Comparison of ENCODE assay signal across 22 mouse cellular contexts in the genomic region with DNA sequence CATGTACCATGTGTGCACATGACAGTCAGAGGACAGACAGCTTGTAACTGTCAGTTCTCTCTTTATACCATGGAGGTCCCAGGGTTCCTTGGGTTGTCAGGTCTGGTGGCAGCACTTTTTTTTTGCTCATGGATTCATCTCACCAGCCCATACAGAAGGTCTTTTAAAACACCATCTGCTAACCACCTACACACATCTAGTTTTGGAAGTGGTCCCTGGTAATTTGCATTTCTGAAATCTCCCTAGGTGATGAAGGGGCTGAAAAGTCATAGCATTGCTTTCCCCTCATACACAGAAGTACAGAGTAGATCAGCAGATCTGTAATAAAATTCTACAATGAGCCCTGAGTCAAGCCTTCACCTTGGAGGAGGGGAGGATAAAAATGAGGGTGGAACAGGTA. TPM values are rescaled to one million over a fixed set of nuclear protein-coding genes. Genes with fewer than 3 reads are reported as not detected.
DNase-seq lines count a peak whose midpoint lies in the region; TF ChIP-seq lines count a peak whose summit lies in the region.
"Had no signal": no experiment of that assay in that cellular context is flagged by ENCODE, and none has a peak within 500 bp of the region (broad histone marks: within the 10 kb centered on the region; RNA-seq: fewer than 3 reads in every experiment).

No protein-coding gene starts in this region.

- peak; percentile 43 to 85 for DNase-seq in frontal cortex, adult 2 months (ENCODE audit: extremely low spot score in 1 of 2, low spot score in 1 of 2)
- no peak for DNase-seq in frontal cortex, postnatal 25 days (ENCODE audit: low spot score in 2 of 2)
- DNase-seq in left cerebral cortex, adult 11 months (ENCODE audit: low spot score), result peak; percentile 54
- no peak for DNase-seq in left cerebral cortex, postnatal 10 days (ENCODE audit: extremely low spot score in 1 of 2, low spot score in 2 of 2)
- DNase-seq in brain, adult 2 months (ENCODE audit: low read depth, low spot score), result peak; percentile 83
- no peak for DNase-seq in cerebellum, adult 18-20 months
- DNase-seq: adrenal gland, adult 8-10 months; adrenal gland, postnatal 36 days; cerebellum, adult 2 months; cerebellum, postnatal 10 days; embryo, embryonic 11 days; gastrocnemius, postnatal 10 days; heart, adult 18-20 months; heart, postnatal 10 days; heart, postnatal 4 days had no signal

- intact Hi-C loops in left cerebral cortex, postnatal 10 days (cut with DNase I), result no loop called here

- H3K27ac ChIP-seq in cortical plate, adult 2 months (ENCODE audit: insufficient read depth, low read length), result peak overlapping the region; percentile 82; the same call in 1 of the 2 replicates
- H3K27ac ChIP-seq: embryonic facial prominence, embryonic 15.5 days; forebrain, embryonic 10.5 days; heart, embryonic 10.5 days; hindbrain, embryonic 12.5 days had no signal

- H3K4me1 ChIP-seq in cortical plate, adult 2 months (ENCODE audit: control insufficient read depth, insufficient read depth, low read length), result peaks cover 9% of the 10 kb centered on the region

- TF ChIP-seq CTCF in cortical plate, adult 2 months (IDR thresholded peaks at IDR 0.05; ENCODE audit: extremely low read depth, insufficient read depth, low read length), result no peak

- no peak overlapping the region for H3K4me3 ChIP-seq in cortical plate, adult 2 months (ENCODE audit: insufficient read depth, low read length)
- H3K4me3 ChIP-seq: embryonic facial prominence, embryonic 15.5 days; erythroblast, embryonic 14.5 days; forebrain, embryonic 10.5 days; forebrain, embryonic 15.5 days; heart, embryonic 10.5 days; hindbrain, embryonic 12.5 days had no signal

- TF ChIP-seq POLR2A in cortical plate, adult 2 months (IDR thresholded peaks at IDR 0.05; ENCODE audit: extremely low read depth, insufficient read depth, low read length), result no peak

RNA-seq across cellular contexts. Expression of a gene that starts 44.9 kb away (rescaled TPM):
- polyA plus RNA-seq in frontal cortex, adult 2 months (2012; rRNA removed), result 31.8 and 35.8 TPM in 2 replicates
- total RNA-seq in left cerebral cortex, postnatal 10 days (2021), result 10 to 100 TPM; 32.6 to 37.5 TPM
- 29.0 and 29.5 TPM in 2 replicates for polyA plus RNA-seq in cortical plate, adult 2 months (2012; rRNA removed)

Comparison
In these comparisons a context has a peak if more than half of its experiments do, and no peak if none do; other contexts are left out.
1. DNase-seq: peak in frontal cortex, adult 2 months (2 of 2), left cerebral cortex, adult 11 months (single experiment) and brain, adult 2 months (single experiment); none in frontal cortex, postnatal 25 days (0 of 2), left cerebral cortex, postnatal 10 days (0 of 2) and cerebellum, adult 18-20 months (0 of 2).